Mouse (Mus musculus): ENCODE results near the gene Ush1g.

The Ush1g gene

GRCm38 (mm10) chr11:115329339-115329738 is 7.5 kb upstream of the Ush1g start:
- DNase-seq = no peak

- DNase-seq = no peak
Observed at GRCm38 (mm10) chr11:115326730-115327129, 4.9 kb upstream of the Ush1g start.

- no peak for DNase-seq
Observed at GRCm38 (mm10) chr11:115323354-115323753, 1.5 kb upstream of the Ush1g start.

- DNase-seq = no peak
Observed at GRCm38 (mm10) chr11:115319704-115320383, 2.0 kb downstream of the Ush1g start.

GRCm38 (mm10) chr11:115318245-115319027 is 3.4 kb downstream of the Ush1g start:
- no peak for DNase-seq

GRCm38 (mm10) chr11:115317204-115317603 is 4.6 kb downstream of the Ush1g start:
- no peak for DNase-seq

GRCm38 (mm10) chr11:115314249-115314648 is 7.6 kb downstream of the Ush1g start:
- DNase-seq = no peak

- DNase-seq = no peak
Observed at GRCm38 (mm10) chr11:115308781-115309180, 13.1 kb downstream of the Ush1g start.

GRCm38 (mm10) chr11:115306863-115307262 is 15.0 kb downstream of the Ush1g start, which contains the start of gene Otop2:
Gene Otop2, plus strand, starts transcription at chr11:115307163.
- DNase-seq = no peak

GRCm38 (mm10) chr11:115303167-115303566 is 18.7 kb downstream of the Ush1g start:
- no peak for DNase-seq

- no peak for DNase-seq
Observed at GRCm38 (mm10) chr11:115301351-115301750, 20.5 kb downstream of the Ush1g start.

GRCm38 (mm10) chr11:115300745-115301144 is 21.1 kb downstream of the Ush1g start:
- DNase-seq = no peak

- DNase-seq = no peak
Observed at GRCm38 (mm10) chr11:115298160-115298559, 23.7 kb downstream of the Ush1g start.

GRCm38 (mm10) chr11:115297214-115297826 is 24.5 kb downstream of the Ush1g start, which contains the start of gene Fads6:
Gene Fads6, minus strand, starts transcription at chr11:115297663.
- peak; percentile 72 for DNase-seq

GRCm38 (mm10) chr11:115296471-115297210 is 25.2 kb downstream of the Ush1g start:
- DNase-seq = no peak

GRCm38 (mm10) chr11:115295939-115296338 is 25.9 kb downstream of the Ush1g start:
- DNase-seq = no peak

GRCm38 (mm10) chr11:115292631-115293375 is 29.0 kb downstream of the Ush1g start:
- DNase-seq = no peak

GRCm38 (mm10) chr11:115291503-115291902 is 30.3 kb downstream of the Ush1g start:
- no peak for DNase-seq

- peak; percentile 89 for DNase-seq
Observed at GRCm38 (mm10) chr11:115290919-115291318, 30.9 kb downstream of the Ush1g start.

- no peak for DNase-seq
Observed at GRCm38 (mm10) chr11:115290314-115290713, 31.5 kb downstream of the Ush1g start.

- DNase-seq = peak; percentile 66
Observed at GRCm38 (mm10) chr11:115289885-115290284, 32.0 kb downstream of the Ush1g start.

- DNase-seq = no peak
Observed at GRCm38 (mm10) chr11:115288305-115288704, 33.5 kb downstream of the Ush1g start.

Data from kidney, postnatal 10 days (tissue).